Mouse (Mus musculus) heart, postnatal 36 days (tissue): Measurements from ENCODE around the gene Gm44596. TPM values are rescaled to one million over a fixed set of nuclear protein-coding genes. Genes with fewer than 3 reads are reported as not detected.

Experiments
- DNase-seq, 2 experiments: peaks; one replicate each; pipeline ENCODE4 v3.0.0; 2021 to 2022
- intact Hi-C: fragments of 180-260 bp; cut with DNase I; formaldehyde crosslinking; loops from one replicate; pipeline ENCODE4 v1.15.1; 2025
- total RNA-seq, 2 experiments: library from RNA; stranded (reverse); gene quantifications; 2 replicates each; pipeline ENCODE4 v1.2.3; 2021

Gm44596 gene
- total RNA-seq, result not detected

GRCm38 (mm10) chr6:128375192-128375591 is at the start of gene Gm44596, which contains the start of gene Tex52:
Gene Gm44596, plus strand, starts transcription at chr6:128375503.
Gene Tex52, plus strand, starts transcription at chr6:128375456.
- intact Hi-C loops, result no loop called here
- peak; percentile 17 to 25 for DNase-seq

- DNase-seq, result peak; percentile 58 to 74
- intact Hi-C loops, result no loop called here
These were observed 40.7 kb upstream of the Gm44596 start for GRCm38 (mm10) chr6:128334397-128335124.

- intact Hi-C loops, result no loop called here
- no peak for DNase-seq
These were observed 37.8 kb upstream of the Gm44596 start for GRCm38 (mm10) chr6:128337467-128337866.

GRCm38 (mm10) chr6:128338876-128339275 is 36.4 kb upstream of the Gm44596 start:
- intact Hi-C loops, result no loop called here
- DNase-seq, result no peak

- DNase-seq, result no peak
- intact Hi-C loops, result no loop called here
These were observed 33.2 kb upstream of the Gm44596 start for GRCm38 (mm10) chr6:128341956-128342723.

- no peak for DNase-seq
- intact Hi-C loops, result no loop called here
These were observed 29.7 kb upstream of the Gm44596 start for GRCm38 (mm10) chr6:128345623-128346022.

GRCm38 (mm10) chr6:128346782-128347181 is 28.5 kb upstream of the Gm44596 start:
- DNase-seq, result no peak
- intact Hi-C loops, result no loop called here

GRCm38 (mm10) chr6:128349711-128350110 is 25.6 kb upstream of the Gm44596 start:
- intact Hi-C loops, result no loop called here
- DNase-seq, result no peak

GRCm38 (mm10) chr6:128354140-128354539 is 21.2 kb upstream of the Gm44596 start:
- intact Hi-C loops, result no loop called here
- DNase-seq, result no peak

GRCm38 (mm10) chr6:128355201-128355681 is 20.1 kb upstream of the Gm44596 start:
- DNase-seq, result peak in 1 of 2 experiments; percentile 40
- intact Hi-C loops, result loop anchor here (5.0 kb wide), 1 partner anchor 153 kb away; no protein-coding TSS in a partner anchor

GRCm38 (mm10) chr6:128355726-128356416 is 19.4 kb upstream of the Gm44596 start, which contains the start of gene Tulp3:
Gene Tulp3, minus strand, starts transcription at chr6:128355851.
- DNase-seq, result peak; percentile 92 to 94
- intact Hi-C loops, result loop anchor here (5.0 kb wide), 1 partner anchor 154 kb away; no protein-coding TSS in a partner anchor

GRCm38 (mm10) chr6:128358999-128359398 is 16.3 kb upstream of the Gm44596 start:
- DNase-seq, result peak; percentile 67 to 75
- intact Hi-C loops, result loop anchor here (2.0 to 5.0 kb wide), 2 partner anchors 40 to 157 kb away; no protein-coding TSS in a partner anchor

- intact Hi-C loops, result no loop called here
- no peak for DNase-seq
These were observed 13.4 kb upstream of the Gm44596 start for GRCm38 (mm10) chr6:128361901-128362300.

- intact Hi-C loops, result no loop called here
- peak; percentile 84 to 88 for DNase-seq
These were observed 12.8 kb upstream of the Gm44596 start, which contains the start of the genes Rhno1 and Foxm1 for GRCm38 (mm10) chr6:128362381-128363006. Gene Rhno1, minus strand, starts transcription at chr6:128362911. Gene Foxm1, plus strand, starts transcription at chr6:128362967.

GRCm38 (mm10) chr6:128363007-128363825 is 12.1 kb upstream of the Gm44596 start:
- intact Hi-C loops, result no loop called here
- peak in 1 of 2 experiments; percentile 11 for DNase-seq

GRCm38 (mm10) chr6:128364721-128365120 is 10.6 kb upstream of the Gm44596 start:
- no peak for DNase-seq
- intact Hi-C loops, result no loop called here

- intact Hi-C loops, result no loop called here
- no peak for DNase-seq
These were observed 8.8 kb upstream of the Gm44596 start for GRCm38 (mm10) chr6:128366466-128366865.

- intact Hi-C loops, result no loop called here
- no peak for DNase-seq
These were observed 5.3 kb upstream of the Gm44596 start for GRCm38 (mm10) chr6:128370040-128370439.
